Mouse (Mus musculus) spleen, postnatal 10 days (tissue): ENCODE measurements around the gene Tat.

Experiments
- DNase-seq, 2 experiments: peaks; one replicate each; pipeline ENCODE4 v3.0.0; 2021 to 2022; ENCODE audit warnings: low spot score in 2 of 2

The Tat gene

DNA sequence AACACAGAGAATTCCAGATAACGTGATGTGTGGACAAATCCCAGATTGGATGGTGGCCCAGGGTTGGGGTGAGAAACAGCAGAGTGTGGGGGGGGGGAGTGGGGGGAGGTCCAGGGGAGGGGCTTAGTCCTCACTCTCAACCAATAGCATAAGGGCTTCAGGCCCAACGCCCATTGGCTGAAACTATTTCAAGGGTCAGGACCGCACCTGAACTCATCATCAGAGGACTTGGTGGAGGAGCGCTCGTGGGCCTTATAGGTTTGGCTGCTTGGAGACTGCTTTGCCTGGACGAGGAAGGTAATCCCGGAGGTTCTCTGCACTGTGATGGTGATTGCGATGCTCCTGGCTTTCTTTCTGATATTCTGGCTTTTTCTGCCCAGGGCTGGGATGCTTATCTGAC lies at the start of gene Tat:
TSS of gene Tat (plus strand) at position 214 of the 400 bp plus-strand sequence.
- DNase-seq: no peak

DNA sequence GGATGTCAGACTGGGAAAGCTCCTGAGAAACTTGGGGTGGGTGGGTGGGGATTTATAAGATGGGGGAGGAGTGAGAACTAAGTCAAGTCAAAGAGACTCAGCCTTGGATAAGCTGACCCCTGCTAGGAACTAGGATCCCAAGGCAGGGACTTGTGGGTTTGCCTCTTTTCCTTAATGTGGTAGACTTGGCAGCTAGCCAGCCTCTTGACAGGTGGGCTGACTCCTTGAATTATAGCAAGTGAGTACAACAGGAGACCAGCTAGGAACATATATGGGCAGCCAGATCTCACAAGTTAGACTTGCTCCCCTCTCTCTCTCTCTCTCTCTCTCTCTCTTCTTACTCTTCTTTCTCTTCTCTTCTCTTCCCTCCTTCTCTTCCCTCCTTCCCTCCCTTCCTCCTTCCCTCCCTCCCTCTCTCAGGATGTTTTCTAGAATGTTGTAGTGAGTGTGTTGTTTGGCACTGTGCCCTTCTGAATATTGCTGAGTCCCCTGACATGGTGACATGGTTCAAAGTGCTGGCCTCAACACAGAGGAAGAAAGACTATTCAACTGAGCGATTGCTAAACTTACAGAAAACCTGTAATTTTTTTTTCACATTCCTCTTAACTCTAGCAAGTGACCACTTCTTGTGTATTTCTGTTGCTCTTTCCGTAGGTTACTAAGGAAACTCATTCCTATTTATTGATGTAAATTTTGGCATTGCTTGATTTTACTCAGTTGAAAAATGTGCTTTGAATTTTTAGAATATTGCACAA lies 48.5 kb upstream of the Tat start:
- no peak for DNase-seq

DNA sequence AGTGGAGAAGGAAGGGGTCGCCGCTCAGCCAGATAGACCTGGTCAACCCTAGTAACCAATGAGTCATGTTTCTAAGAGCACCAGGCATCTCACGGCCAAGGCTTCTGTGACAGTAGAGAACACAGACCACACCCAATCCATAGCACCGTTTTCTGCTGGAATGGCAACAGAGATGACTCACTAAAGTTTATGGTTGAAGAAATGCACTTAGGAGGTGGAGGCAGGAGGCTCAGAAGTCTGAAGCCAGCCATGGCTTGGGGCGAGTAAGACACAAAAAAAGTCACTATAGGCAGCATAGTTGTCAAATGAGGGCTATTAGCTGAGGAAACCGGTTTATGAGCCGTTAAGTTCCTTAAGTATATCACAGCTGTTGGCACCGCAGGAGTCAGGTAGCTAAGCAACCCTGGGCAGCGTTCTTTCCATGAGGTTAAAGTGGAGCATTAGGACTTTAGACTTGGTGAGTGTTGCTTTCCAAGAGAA lies 45.0 kb upstream of the Tat start:
- no peak for DNase-seq

DNA sequence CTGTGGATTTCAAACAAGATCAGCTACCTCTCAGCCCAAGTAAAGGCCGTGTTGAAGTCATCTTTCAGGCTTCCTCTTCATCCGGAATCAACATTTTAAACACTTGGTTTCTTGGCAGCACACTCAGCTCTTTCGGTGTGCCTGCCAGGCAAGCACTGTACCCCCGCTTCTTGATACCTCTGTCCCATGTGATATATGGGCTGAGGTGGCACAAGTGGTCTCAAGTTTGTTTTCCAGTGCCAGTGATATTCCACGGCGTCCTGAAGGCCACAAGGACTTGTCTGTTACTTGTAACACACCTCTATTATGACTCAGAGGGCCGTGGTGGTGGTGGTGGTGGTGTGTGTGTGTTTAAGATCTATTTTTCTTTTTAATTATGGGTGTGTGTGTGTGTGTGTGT lies 44.5 kb upstream of the Tat start:
- DNase-seq: no peak

DNA sequence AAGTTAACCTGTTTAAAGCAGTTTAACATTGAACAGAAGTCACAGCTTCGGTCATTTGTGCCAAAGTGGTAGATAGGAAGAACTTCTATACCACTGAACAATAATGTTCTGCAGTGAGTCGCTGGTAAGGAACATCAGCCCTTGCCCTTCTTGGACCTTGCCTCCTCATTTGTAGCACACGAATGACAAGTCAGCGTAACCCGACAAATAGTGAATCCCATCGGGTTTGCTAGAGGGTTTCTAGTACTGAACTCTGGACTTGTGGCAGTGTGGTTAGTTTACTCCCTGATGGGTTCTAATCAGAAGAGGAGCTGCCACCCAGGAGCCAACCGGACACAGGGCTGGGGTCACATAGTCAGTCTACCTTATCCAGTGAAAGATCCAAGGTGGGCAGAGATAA lies 44.0 kb upstream of the Tat start:
- no peak for DNase-seq

DNA sequence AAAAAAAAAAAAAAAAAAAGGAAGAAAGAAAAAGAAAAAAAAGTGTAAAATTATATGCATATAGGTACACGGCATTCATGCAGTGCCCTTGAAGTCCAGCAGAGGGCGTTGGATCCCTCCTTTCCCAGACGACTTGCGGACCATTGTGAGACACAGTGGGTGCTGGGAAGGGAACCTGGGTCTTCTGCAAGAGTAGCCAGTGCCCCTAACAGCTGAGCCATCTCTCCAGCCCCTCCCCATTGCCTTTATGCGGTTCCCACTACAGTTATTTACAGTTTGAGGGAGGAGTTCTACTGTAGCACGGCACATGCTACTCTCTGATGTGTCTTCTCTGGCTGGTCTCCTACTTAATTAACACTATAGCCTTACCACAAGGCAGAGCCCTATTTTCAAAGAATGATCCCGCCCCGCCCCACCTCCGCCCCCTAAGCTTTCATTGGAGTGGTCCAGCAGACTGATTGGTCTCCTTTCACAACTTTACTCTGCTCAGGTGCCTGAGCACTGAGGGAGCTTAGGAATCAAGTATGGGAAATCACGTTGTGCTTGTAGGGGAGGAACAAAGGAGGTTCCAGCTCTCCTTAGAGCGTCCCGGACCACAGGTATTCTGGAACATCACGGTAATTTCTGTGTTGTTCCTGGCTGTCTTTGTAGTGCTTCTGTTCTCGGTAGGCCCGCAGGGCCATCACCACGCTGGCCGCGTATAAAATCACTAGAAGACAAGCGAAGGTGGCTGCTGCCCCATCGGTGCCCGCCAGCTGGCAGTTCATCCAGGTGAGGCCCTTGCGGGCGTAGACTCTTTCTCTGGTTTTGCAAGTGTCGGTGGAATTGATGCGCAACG lies 42.6 kb upstream of the Tat start:
- peak in 1 of 2 experiments; percentile 61 for DNase-seq

DNA sequence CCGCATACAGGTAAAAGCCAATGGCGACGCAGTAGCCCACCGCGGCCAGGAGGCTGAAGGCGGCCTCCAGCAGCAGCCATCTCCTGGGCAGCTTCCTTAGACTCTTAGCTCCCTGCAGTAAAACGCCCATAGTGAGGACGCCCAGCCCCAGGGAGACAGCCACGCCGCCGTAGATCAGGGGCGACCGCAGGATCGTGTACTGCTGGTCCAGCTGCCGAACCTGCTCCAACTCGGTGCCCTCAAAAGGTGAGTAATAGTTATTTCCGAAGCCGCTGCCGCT lies 42.0 kb upstream of the Tat start:
- no peak for DNase-seq

DNA sequence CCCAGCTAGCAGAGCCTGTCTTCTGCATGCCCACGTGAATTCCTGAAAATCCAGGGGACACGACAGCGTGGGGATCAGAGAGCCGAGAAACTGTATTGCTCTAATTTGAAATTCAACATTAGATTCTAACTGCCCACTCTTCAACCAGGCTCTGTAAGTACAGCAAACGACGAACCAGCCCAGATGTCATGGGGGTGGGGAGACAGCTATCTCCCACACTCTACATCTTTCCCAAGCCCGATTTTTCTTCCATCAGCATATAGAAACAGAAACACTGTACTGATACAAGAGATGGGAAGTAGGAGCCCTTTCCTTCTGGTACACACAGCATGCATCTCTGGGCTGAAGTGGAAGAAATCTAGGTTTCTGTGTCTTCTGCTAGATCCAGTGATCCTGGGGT lies 38.1 kb upstream of the Tat start:
- no peak for DNase-seq

DNA sequence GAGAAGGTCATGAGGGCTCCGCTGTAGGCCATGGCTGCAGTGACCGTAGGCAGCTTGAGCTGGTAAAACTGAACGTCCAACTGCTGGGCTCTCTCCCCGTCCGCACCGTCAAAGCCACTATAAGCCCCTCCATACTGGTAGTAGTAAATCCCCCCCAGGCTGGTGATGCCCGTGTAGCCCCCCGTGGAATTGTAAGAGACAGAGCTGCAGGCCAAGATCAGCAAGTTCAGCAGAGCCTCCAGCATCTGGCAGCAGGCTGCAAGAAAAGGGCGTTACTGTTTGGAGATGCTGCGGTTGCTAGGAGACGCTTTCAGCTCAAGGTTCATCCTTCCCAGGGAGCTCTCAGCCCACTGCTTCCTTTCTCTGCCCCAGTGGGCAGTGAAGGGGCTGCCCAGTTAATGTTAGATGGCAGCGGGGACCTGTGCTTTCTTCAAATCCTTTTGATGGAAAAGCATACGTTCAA lies 35.7 kb upstream of the Tat start:
- DNase-seq: peak in 1 of 2 experiments; percentile 2

DNA sequence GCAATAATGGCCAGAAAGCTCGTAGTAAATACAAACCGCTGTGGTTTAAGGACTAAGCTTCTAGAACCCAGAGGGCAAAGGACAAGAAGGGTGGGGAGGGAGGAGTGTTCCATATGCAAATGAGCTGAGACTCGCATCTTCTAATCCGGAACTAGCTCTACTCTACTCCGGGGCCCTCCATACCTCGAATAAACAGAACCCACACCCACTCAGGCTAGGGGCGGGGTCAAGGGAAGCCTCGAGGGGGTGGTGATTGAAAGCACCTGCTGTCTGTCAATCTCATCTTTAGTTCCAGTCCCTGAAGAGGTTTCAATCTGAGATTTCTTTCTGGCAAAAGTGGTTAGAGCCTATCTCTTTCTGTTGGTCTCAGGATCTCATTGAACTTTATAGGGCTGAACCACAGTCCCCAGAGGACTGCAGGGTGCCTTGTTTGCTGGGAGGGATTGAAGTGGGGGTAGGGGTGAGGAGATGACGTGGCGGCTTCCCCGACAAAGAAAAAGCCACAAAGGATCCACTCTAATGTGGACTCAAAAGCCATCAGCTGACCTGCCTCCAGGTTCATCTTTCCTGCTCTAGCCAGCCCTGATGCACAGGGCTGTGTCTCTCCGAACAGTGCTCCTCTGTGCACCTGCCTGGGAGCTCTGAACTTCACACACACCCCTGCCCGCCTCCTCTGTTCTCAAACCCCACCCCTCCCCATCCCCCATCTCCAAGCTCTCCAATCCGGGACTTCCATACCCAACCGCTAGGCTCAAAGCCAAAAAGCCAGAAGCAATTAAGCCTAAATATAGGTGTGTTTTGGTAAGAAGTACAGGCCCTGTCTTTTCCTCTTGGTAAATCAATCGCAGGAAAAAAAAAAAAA lies 32.8 kb upstream of the Tat start:
- DNase-seq: peak in 1 of 2 experiments; percentile 80

DNA sequence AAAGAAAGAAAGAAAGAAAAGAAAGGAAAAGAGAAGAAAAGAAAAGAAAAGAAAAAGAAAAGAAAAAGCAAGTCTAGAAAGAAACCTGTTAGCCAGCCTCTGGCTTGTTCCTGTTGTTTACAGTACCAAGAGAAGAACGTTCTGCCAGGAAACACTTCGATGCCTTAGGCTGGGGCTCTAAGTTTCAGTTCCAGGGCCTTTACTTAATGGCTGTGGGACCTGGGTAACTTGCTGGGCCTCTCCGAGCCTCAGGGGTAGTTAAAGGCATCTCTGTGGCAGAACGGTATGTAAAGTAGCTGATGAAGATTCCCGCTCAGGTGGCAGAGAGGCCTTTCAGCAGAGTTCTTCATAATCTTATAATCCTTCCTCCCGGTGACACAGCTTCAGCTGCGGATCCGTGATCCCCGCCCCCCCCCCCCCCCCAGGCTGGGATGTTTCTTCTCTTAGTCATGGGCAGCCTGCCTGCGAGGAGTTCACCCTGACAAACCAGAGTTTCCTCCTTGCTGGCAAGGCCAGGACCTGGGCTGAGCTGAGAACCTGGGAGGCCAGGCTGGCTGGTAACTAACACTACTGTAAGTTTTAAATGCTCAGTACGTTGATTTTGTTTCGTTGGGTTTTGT lies 32.1 kb upstream of the Tat start:
- DNase-seq: no peak

DNA sequence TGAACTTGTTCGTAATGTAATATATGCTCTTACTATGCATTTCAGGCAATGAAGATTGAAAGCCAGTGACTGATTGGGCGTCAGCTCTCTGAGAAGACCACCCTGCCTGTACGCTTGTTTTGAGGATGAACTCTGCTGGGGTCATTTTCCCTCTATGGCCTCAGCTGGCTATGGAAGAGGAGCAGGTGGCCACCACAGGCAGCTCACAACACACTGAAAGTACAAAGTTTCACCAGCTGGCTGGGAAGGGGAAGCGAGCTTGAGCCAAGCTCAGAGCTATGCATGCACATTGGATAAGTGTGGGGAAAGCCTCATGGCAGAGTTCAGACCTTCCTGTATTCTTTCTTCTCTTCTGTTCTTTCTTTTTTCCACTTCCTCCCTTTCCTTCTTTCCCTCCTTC lies 31.1 kb upstream of the Tat start:
- no peak for DNase-seq

DNA sequence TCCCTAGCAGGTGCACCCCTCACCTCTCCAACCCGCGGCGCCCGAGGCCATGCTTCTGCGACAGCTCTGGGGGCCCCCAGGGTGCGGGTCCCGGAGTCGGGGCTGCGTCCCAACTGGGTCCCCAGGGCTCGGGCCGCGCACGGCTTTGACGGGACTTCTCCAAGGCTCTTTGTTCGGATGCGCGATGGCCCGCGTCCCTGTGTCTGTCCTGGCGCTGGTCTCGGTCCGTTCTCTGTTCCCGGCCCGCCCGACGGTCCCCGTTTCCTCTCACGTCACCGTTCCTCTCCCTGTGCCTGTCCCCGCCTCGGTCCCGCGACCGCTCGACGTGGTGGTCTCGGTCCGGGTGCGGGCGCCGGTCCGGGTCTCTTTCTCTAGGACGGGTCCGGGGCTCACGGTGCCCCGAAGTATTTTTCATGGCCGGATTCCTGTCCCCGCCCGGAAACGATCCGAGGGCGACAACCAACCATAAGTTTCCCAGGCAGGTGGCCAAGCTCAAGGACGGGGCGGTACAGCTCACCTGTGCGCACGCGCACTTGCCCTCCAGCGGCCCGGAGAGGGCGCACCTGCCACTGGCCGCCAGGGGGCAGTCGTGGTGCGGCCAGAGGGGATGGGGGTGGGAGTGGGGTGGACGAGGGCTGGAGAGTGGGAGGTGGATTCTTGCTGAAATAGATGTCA lies 28.4 kb upstream of the Tat start, which contains the start of gene Marveld3:
TSS of gene Marveld3 (minus strand) at position 511 of the 675 bp plus-strand sequence.
- peak in 1 of 2 experiments; percentile 54 for DNase-seq

DNA sequence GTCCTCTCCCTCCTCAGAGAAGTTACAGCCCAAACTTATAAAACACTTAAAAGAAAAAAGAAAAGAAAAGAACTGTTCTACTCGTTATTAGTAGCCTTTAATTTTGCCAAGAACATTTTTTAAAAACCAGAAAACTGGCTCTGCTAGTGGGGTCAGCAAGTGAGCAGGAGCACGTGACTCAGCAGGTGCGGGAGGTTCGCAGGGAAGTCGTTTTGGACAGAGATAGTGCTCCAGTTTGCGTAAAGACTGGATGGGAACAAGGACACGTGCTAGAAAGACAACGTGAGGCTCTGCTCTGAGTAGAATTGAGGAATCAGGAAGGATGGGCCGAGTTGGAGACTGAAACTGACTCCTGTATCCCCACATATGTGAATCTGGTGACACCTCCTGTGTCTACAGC lies 27.3 kb upstream of the Tat start:
- DNase-seq: no peak

DNA sequence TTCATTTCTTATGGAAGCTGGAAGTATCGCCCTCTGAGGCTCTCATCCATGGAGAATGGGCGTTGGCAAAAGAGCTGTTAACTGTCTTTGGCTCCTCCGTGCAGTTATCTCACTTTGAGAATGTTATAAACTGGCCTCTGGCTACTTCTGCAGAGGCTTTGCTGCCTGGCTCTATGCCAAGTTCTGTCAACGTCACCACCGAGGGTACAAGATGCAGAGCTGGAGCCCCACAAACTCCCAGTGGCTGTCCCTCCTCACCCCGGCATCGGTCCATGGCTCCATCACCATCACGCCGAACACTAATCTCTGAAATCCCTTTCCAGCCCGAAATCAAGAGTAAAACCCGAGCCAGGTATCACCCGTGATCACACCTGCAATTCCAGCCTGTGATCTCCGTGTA lies 26.8 kb upstream of the Tat start:
- no peak for DNase-seq

DNA sequence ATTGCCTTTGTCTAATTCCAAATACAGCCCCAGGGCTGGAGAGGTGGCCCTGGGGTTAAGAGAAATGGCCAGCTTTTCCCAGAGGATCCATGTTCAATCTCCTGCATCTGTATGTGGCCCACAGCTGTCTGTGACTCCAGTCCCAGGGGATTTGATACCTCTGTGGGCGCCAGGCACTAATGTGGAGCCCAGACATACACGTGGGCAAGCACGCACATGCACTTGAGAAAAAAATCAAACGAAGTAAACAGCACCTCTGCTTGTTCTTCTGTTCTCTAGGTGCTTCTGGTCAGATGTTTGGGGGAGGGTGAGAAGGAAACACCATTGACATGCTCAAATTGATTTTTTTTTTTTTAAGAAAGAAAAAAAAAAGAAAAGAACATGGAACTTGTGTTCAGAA lies 26.1 kb upstream of the Tat start:
- DNase-seq: no peak

DNA sequence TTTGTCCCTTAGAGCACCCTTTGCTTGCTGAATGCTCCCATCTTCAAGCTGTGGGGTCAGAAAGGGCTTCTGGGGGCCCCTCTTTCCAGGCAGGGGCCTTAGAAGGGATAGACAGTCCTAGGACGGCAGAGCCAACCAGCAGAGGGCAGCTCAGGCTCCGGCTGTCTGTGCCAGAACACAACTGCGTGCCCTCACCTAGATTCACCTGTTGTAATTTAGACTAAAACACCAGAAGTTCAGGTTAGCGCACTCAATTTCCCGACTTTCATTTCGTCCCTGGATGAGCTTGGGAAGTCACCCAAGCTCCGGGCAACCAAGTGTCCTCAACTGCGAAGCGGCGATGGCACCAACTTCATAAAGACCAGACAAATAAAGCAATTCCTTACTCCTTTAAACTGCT lies 21.4 kb upstream of the Tat start:
- no peak for DNase-seq

DNA sequence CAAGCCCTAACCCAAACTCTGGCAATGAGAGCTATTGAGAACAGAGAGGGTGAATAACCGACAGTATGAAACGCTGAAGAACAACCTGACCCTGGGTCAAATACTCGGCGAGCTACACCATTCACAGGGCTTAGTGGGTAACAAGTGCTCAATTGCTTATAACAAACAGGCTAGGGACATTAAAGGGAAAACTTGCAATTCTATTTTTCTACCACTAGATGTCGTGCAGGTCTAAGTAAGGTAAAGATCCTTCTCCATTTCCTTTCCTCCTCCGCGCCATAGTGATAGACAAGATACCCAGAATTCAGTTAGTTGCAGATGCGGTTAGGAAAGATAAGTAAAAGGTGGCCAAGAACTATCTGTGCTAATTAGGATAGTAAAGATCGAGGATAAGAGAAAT lies 19.9 kb upstream of the Tat start:
- no peak for DNase-seq

DNA sequence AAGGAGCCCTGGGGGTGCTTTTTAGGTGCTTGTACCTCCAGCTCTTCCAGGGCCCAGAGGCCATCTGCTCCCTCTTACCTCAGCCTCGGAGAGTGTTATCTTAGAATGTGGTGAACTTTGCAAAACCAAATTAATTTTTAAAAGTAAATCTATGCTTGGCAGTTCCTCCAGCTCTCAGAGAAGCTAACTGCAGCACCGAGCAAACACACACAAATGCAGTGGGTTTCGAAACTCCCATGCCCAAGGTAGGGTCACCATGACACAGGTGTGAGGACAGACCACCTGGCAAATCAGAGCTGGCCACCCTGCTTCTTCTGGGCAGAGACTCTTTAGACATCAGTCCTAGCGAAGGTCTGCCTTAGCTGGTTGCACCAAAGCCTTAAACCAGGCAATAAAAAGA lies 17.3 kb upstream of the Tat start:
- no peak for DNase-seq

DNA sequence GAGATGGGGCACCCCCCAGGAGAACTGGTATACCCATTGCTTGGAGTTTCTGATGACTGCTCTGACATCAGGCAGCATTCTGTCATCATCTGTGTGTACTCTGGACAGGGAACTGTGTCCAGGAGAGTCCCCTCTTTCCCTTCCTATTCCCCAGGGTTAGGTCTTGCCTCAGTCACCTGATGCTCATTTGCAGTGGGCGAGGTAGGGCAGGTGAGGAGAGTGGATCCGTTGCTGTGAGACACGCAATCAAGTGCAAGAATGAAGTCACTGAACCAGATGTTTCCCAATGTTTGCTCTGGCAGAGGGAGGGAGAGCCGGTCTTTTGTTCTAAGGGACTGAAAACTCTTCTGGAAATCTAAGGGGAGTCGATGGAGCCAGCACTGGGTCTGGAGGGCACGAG lies 10.9 kb upstream of the Tat start:
- DNase-seq: no peak
